Mouse (Mus musculus): Measurements from ENCODE around the gene Kat2b. TPM values are rescaled to one million over a fixed set of nuclear protein-coding genes. Genes with fewer than 3 reads are reported as not detected.

Gene Kat2b
- polyA plus RNA-seq, 1 experiment from 2014 or later: 6.0 TPM

Other genes starting within 250 kb of the Kat2b start
- gene Efhb, start 103.5 kb upstream of the Kat2b start, polyA plus RNA-seq (2015; fragmentation: Nextera tagmentation; extraction: Ambion mirVana): 0.56 and 0.66 TPM in 2 replicates
- gene Rab5a, start 87.6 kb upstream of the Kat2b start, polyA plus RNA-seq (2015; fragmentation: Nextera tagmentation; extraction: Ambion mirVana): 106 and 115 TPM in 2 replicates
- 0.44 and 0.46 TPM in 2 replicates for gene Pp2d1, start 27.4 kb upstream of the Kat2b start, polyA plus RNA-seq (2015; fragmentation: Nextera tagmentation; extraction: Ambion mirVana)
- gene Sgo1, start 122.5 kb downstream of the Kat2b start, polyA plus RNA-seq (2015; fragmentation: Nextera tagmentation; extraction: Ambion mirVana): 4.0 and 12.0 TPM in 2 replicates

All from neural tube, embryonic 15.5 days (tissue).